Mouse (Mus musculus): ENCODE results near the gene Dclk3. TPM values are rescaled to one million over a fixed set of nuclear protein-coding genes. Genes with fewer than 3 reads are reported as not detected.

The Dclk3 gene
- total RNA-seq (2021), result under 1 TPM; 0.86 TPM

- DNase-seq, result peak; percentile 52
Measured at GRCm38 (mm10) chr9:111438904-111439835, at the start of gene Dclk3. Gene Dclk3 (plus strand): TSS chr9:111439081.

GRCm38 (mm10) chr9:111390016-111390415 lies 48.9 kb upstream of the Dclk3 start:
- DNase-seq, result no peak

DNA sequence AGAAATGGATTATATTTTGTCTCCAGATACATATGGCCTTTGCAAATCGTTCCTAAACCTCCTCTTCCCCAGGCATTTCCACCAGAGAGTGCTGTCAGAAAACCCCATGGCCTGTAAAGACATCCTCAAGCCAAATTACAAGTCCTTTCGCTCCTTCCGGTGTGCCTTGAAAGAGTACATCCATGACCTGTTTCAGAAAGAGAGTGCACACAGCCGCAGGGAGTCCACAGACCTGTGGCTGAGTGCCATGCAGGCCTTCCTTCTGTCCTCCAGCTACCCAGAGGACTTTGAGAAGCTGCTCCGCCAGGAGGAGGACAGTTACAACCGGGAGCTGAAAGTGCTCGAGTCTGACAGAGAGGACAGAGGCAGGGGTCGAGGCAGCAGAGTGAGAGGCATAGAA lies 47.8 kb upstream of the Dclk3 start:
- no peak for DNase-seq

DNA sequence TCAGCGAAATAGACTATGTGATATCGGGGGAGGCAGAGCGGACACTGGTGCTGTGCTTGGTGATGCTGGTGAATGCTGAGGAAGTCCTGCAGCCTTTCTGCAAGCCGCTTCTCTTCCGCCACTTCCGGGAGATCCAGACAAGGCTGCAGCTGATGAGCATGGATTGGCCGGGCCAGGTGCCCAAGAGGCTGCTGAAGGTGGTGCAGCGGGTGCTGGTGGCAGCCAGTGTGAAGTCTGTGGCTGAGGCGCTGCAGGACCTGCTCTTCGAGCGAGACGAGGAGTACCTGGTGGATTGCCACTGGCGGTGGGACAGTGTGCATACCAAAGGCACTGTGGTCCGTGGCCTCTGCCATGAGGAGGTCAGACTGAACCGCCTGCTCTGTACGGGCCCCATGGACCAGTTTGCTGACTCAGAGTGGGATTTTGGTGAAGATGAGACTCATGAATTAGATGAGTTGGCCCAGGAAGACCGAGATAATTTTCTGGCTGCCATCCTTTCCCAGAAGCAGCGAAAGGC lies 46.9 kb upstream of the Dclk3 start:
- no peak for DNase-seq

DNA sequence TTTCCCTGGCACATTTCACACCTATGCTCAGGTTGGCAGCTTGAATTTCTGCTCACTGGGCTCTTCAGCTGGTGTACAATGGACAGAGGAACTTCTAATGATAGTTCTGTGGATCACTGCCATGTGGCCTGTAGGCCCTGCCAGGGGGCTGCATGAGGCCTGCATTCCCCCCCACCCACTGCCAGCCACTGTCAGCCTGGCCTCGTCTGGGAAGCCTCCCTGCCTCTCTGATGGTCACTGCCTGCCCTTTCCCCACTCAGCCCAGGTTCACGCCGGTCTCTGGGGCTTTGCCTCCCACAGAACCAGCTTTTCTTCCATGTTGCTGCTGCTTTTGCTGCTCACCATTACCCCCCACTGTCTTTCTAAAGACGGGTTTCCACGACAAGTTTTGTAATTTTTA lies 43.6 kb upstream of the Dclk3 start:
- DNase-seq, result no peak

DNA sequence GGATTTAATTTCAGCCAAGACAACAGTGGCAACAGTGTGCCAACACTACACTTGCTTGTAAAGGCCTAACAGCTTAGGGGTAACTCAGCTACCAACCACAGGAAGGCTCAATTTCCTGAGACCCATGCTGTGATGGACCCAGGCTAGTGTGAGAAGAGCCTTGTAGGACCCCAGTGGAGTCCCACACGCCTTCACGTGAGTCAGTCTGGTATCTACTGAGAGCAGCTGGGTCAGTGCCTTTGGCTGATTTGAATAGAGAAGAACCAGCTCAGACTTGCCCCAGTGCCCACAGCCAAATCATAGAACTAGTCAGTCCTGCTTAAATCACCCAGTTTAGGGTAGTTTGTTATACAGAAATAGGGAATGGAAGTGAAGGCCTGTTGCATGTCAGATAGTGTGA lies 40.8 kb upstream of the Dclk3 start:
- DNase-seq, result no peak

GRCm38 (mm10) chr9:111400089-111400488 lies 38.8 kb upstream of the Dclk3 start:
- DNase-seq, result no peak

DNA sequence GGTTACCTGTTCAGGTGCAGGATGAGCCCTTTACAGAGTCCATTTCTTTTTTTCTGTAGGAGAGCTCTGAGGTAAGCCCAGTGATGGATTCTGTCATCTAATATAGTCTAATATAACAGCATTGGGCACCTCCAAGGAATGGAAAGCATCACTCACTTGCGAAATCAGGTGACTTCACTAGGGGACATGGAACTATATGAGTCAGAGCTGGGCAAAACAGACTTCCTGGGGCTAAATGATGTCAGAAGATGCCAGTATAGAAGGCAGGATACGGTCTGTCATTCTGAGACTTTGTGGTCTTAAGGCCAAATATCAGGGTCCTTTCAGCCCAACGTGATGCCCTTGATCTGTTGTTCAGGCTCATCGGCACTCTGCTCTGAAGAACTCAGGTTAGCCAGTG lies 35.7 kb upstream of the Dclk3 start:
- DNase-seq, result no peak

- DNase-seq, result no peak
Measured at GRCm38 (mm10) chr9:111404346-111405079, 34.4 kb upstream of the Dclk3 start.

DNA sequence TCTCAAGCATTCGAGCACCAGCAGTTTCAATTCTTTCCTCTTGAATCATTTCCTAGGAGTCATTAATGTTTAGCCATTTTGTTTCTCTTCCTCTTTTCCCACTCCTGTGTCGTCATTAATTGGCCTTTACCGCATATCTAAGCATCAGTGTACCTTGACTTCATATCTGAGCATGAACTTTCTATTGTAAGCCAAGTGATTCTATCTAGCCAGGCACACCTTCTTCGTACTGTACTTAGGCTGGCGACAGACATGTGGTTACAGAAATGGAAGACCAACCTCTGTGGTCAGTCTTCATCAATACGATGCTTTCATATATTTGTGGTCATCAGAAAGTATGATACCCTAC lies 33.8 kb upstream of the Dclk3 start:
- DNase-seq, result no peak

GRCm38 (mm10) chr9:111408012-111408411 lies 30.9 kb upstream of the Dclk3 start:
- DNase-seq, result no peak

DNA sequence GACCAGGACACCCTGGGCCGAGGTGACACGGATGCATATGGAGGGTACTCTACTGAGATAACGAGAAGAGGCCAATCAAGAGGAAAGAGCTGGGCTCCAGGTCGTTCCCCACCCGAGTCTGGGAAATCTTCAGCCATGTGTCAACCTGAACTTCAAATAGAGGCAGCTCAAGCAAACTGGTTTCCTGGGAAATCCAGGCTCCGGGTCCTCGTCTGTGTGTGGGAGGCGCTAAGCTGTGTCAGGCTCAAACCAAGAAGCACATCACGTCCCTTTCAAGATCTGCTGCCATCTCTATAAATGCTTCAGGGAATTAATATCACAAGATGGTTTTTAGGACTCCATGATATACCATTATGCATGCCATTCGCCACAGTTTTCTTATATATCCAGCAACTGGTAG lies 30.5 kb upstream of the Dclk3 start:
- no peak for DNase-seq

GRCm38 (mm10) chr9:111412471-111413160 lies 26.3 kb upstream of the Dclk3 start:
- no peak for DNase-seq

- no peak for DNase-seq
Measured at GRCm38 (mm10) chr9:111421862-111422261, 17.0 kb upstream of the Dclk3 start.

GRCm38 (mm10) chr9:111422567-111422966 lies 16.3 kb upstream of the Dclk3 start:
- no peak for DNase-seq

DNA sequence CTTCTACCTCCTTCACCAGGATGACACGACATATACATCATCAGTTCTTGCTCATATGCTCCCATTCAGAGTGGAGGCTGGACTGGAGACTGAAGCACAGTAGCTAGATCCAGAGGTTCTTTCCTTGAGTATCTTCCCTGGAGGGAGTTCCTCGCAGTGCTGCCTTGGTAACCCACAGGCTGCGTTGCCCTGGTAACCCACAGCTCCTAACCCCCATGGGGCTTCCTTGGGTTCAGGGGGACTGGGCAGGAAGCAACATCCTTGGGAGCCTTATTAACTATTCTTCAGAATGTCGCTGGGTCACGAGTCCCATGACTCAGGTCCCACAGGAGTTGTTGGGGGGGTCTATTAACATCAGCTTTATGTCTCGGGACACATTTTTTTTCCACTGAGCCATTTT lies 13.8 kb upstream of the Dclk3 start:
- DNase-seq, result peak; percentile 37

- no peak for DNase-seq
Measured at GRCm38 (mm10) chr9:111425952-111426351, 12.9 kb upstream of the Dclk3 start.

- DNase-seq, result no peak
Measured at GRCm38 (mm10) chr9:111427891-111428555, 10.9 kb upstream of the Dclk3 start.

GRCm38 (mm10) chr9:111428698-111429362 lies 10.1 kb upstream of the Dclk3 start:
- DNase-seq, result no peak

DNA sequence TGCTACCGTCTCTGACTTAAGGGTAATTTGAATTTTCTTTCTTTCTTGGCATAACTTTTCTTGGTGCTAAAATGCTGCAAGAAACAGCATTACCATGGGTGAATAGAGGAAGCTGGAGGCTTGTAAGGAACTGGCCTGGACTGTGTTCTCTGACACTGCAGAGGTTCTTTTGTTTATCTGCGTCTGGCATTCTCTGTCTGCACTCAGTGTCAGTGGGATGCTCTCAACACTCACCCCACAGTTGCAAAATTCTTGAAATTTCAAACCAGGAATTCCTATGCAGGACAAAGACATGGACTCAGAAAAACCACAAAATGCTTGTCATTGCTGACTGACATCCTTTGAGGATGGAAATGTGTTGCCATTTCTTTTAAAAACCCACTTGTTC lies 9.5 kb upstream of the Dclk3 start:
- no peak for DNase-seq

- DNase-seq, result no peak
Measured at GRCm38 (mm10) chr9:111435429-111435828, 3.5 kb upstream of the Dclk3 start.

DNA sequence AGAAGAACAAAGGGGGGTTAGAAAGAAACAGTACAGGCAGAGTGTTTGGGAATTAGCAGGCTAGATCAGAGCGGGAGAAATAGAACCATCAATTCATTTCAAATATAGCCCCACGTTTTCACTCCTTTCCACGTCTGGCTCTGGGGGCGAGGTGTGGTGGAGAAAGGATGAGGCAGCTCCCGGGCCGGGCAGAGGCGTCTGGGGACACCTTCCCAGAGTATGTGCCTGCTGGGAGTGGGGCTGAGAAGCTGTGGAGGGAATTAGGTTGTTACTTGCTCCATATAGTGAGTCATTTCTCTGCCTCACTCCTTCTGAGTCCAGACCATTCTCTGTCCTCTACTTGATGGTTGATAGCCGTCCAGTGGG lies 938 bp downstream of the Dclk3 start:
- no peak for DNase-seq

Data from heart, postnatal 4 days (tissue).